Mouse (Mus musculus): ENCODE measurements around the gene Stxbp6.

DNA sequence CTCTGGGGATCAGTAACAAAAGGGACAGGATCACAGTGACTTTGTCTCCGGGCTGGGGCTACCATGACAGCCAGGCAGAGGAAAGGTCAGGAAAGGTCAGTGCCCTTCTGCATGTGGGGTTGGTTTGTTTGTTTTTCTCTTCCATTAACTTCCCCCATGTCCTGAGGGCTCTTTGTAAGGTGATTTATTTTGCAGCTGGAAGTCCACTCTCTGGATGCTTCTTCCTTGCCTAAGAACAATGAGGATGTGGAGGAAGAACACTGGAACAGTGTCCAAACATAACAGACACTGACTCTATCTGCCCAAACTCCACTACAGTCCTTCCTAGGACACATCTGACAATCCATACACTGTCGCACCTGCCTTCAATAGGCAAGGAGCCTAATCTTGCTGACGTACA is 146.1 kb downstream of the Stxbp6 start:
- no peak for TF ChIP-seq CTCF (IDR thresholded peaks at IDR 0.05; ENCODE audit: control insufficient read depth, insufficient read depth, insufficient replicate concordance, low read depth, low read length)
- no peak for TF ChIP-seq POLR2A (IDR thresholded peaks at IDR 0.05; ENCODE audit: control insufficient read depth, low read depth, low read length)

Measured in testis, adult 2 months (tissue).